Mouse (Mus musculus): ENCODE measurements around the gene Nrxn1. TPM values are rescaled to one million over a fixed set of nuclear protein-coding genes. Genes with fewer than 3 reads are reported as not detected.
A peak's percentile ranks its signal among the peaks of the same experiment; 100 is the strongest.

Gene Nrxn1
- polyA plus RNA-seq, 1 experiment from 2014 or later = 25.7 TPM

DNA sequence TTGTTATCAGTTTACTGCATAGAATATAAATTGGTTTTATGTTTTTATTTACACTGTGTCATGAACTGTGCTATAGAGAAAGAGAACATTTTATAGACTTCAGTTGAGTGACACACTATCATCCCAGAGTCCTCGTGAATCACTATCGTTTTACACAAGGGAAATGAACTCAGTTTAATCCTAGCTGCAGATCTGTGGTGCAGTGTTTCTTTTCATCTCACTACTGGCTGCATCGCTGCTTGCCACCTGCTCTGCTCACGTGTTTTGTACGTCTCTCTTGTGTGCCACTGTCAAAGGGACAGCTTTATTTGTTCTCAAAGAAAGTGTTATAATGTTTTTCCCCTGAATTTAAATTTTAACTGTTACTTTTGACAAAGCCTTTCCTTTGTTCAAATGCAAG is 885.3 kb downstream of the Nrxn1 start:
- DNase-seq (ENCODE audit: low spot score) (no peak), ATAC-seq (ENCODE audit: insufficient read depth, low FRiP score, low TSS enrichment) (no peak)
- H3K27ac ChIP-seq (ENCODE audit: low read depth, low read length) = no peak overlapping the region
- H3K9me3 ChIP-seq (ENCODE audit: control insufficient read depth, low read length) = no peaks in the 10 kb centered on the region
- H3K9ac ChIP-seq (ENCODE audit: low read length) = no peak overlapping the region
- H3K4me3 ChIP-seq (ENCODE audit: low read depth, low read length) = no peak overlapping the region
- no peaks in the 10 kb centered on the region for H3K36me3 ChIP-seq (ENCODE audit: control insufficient read depth, insufficient read depth, low read length)
- no peaks in the 10 kb centered on the region for H3K4me1 ChIP-seq (ENCODE audit: control insufficient read depth, insufficient read depth, low read length)
- no peak overlapping the region for H3K4me2 ChIP-seq (ENCODE audit: low read depth)
- no peaks in the 10 kb centered on the region for H3K27me3 ChIP-seq (ENCODE audit: control insufficient read depth, insufficient read depth, low read length)
- WGBS = 63% methylated on average over 5 of the region's 5 CpGs

DNA sequence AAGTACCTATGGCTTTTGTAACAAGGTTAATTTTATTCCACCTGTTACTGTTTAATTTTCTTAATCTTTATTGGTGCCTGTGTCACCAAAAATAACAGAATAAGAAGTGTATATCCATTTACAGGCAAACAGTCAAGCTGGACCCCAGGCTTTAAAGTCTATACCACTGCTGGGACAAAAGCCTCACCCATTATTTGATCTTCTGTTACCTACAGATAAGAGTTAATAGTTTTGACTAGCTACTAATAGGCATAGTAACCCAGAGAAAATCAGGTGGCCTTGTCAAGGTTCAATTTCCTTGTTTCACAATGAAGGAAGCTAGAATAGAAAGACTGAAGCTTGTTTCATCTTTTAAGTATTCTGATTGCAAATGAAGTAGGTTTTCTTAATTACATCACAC is 888.9 kb downstream of the Nrxn1 start:
- Histone ChIP-seq H3K36me3 (ENCODE audit: control insufficient read depth, insufficient read depth, low read length) (no peaks in the 10 kb centered on the region), H3K4me3 (ENCODE audit: low read depth, low read length) (no peak overlapping the region), H3K4me1 (ENCODE audit: control insufficient read depth, insufficient read depth, low read length) (no peaks in the 10 kb centered on the region), H3K27ac (ENCODE audit: low read depth, low read length) (no peak overlapping the region), H3K9ac (ENCODE audit: low read length) (no peak overlapping the region), H3K4me2 (ENCODE audit: low read depth) (no peak overlapping the region), H3K9me3 (ENCODE audit: control insufficient read depth, low read length) (no peaks in the 10 kb centered on the region), H3K27me3 (ENCODE audit: control insufficient read depth, insufficient read depth, low read length) (no peaks in the 10 kb centered on the region)
- DNase-seq (ENCODE audit: low spot score) (no peak), ATAC-seq (ENCODE audit: insufficient read depth, low FRiP score, low TSS enrichment) (no peak)

DNA sequence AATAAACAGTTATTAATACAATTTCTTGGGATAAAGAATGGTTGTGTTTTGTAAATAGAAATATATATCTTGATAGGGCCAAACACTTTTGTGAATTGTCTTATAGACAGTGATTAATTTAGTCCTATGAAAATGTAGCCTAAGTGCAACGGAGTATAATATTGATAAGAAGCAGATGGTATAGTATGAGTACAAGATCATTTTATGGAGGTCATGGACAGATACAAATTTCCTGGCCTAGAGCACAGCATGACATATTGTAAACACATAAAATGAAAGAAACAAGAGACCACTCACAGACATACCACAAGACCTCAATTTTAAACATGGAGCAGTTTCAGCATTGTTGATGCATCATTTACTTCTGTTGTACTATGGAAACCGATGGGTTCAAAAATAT is 890.1 kb downstream of the Nrxn1 start:
- H3K9ac ChIP-seq (ENCODE audit: low read length) = no peak overlapping the region
- WGBS = 83% methylated on average over 2 of the region's 2 CpGs
- no peaks in the 10 kb centered on the region for H3K9me3 ChIP-seq (ENCODE audit: control insufficient read depth, low read length)
- H3K27ac ChIP-seq (ENCODE audit: low read depth, low read length) = no peak overlapping the region
- no peaks in the 10 kb centered on the region for H3K4me1 ChIP-seq (ENCODE audit: control insufficient read depth, insufficient read depth, low read length)
- no peak overlapping the region for H3K4me3 ChIP-seq (ENCODE audit: low read depth, low read length)
- H3K4me2 ChIP-seq (ENCODE audit: low read depth) = no peak overlapping the region
- ATAC-seq (ENCODE audit: insufficient read depth, low FRiP score, low TSS enrichment) (no peak), DNase-seq (ENCODE audit: low spot score) (no peak)
- H3K36me3 ChIP-seq (ENCODE audit: control insufficient read depth, insufficient read depth, low read length) = no peaks in the 10 kb centered on the region
- no peaks in the 10 kb centered on the region for H3K27me3 ChIP-seq (ENCODE audit: control insufficient read depth, insufficient read depth, low read length)

DNA sequence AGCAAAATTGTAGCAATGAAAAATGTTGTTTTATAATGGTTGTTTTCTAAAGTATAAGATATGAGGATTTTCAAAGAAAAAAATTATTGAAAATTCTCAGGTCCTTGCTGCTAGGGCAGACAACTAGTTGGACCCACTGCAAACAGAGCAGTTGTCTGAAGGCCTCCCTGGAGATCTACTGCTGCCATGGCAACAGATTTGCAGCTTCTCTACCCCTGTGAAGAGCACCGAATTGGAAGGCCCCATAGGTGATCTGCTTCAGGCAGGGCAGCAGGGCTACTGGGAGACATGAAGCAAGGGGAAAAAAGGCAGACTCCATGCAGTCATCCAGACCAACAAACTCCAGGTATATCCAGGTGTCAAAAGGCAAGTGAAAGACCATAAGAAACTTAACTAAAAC is 896.1 kb downstream of the Nrxn1 start:
- no peak overlapping the region for H3K27ac ChIP-seq (ENCODE audit: low read depth, low read length)
- no peaks in the 10 kb centered on the region for H3K9me3 ChIP-seq (ENCODE audit: control insufficient read depth, low read length)
- ATAC-seq (ENCODE audit: insufficient read depth, low FRiP score, low TSS enrichment) (no peak), DNase-seq (ENCODE audit: low spot score) (no peak)
- H3K4me1 ChIP-seq (ENCODE audit: control insufficient read depth, insufficient read depth, low read length) = no peaks in the 10 kb centered on the region
- H3K36me3 ChIP-seq (ENCODE audit: control insufficient read depth, insufficient read depth, low read length) = no peaks in the 10 kb centered on the region
- H3K4me3 ChIP-seq (ENCODE audit: low read depth, low read length) = no peak overlapping the region
- no peaks in the 10 kb centered on the region for H3K27me3 ChIP-seq (ENCODE audit: control insufficient read depth, insufficient read depth, low read length)
- H3K9ac ChIP-seq (ENCODE audit: low read length) = no peak overlapping the region
- H3K4me2 ChIP-seq (ENCODE audit: low read depth) = no peak overlapping the region
- WGBS = 3% methylated on average over 1 of the region's 1 CpGs

DNA sequence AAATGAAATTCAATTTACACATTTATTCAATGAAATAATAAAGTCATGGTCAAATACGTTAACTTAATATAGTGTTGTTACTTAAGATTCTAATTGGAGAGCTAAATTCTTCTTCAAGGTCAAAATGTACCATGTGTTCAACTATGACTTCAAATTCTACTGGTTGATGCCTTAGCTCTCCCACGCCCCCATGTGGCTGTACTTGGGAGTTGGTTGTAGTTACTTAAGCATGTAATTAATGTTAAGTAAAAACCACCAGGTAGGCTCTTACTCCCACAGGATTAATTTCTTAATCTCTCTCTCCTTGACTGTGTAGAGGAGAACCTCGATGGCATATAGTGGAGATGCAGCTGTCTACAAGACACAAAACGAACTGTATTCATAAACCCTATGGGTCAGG is 951.3 kb downstream of the Nrxn1 start:
- H3K4me3 ChIP-seq (ENCODE audit: low read depth, low read length) = no peak overlapping the region
- H3K36me3 ChIP-seq (ENCODE audit: control insufficient read depth, insufficient read depth, low read length) = no peaks in the 10 kb centered on the region
- H3K9me3 ChIP-seq (ENCODE audit: control insufficient read depth, low read length) = no peaks in the 10 kb centered on the region
- DNase-seq (ENCODE audit: low spot score) (peak; percentile 21), ATAC-seq (ENCODE audit: insufficient read depth, low FRiP score, low TSS enrichment) (0 out of 2 replicates have a peak, but pooled peaks have one; percentile 5)
- H3K27me3 ChIP-seq (ENCODE audit: control insufficient read depth, insufficient read depth, low read length) = no peaks in the 10 kb centered on the region
- no peak overlapping the region for H3K4me2 ChIP-seq (ENCODE audit: low read depth)
- no peak overlapping the region for H3K9ac ChIP-seq (ENCODE audit: low read length)
- H3K4me1 ChIP-seq (ENCODE audit: control insufficient read depth, insufficient read depth, low read length) = no peaks in the 10 kb centered on the region
- no peak overlapping the region for H3K27ac ChIP-seq (ENCODE audit: low read depth, low read length)
- WGBS = 56% methylated on average over 4 of the region's 4 CpGs

DNA sequence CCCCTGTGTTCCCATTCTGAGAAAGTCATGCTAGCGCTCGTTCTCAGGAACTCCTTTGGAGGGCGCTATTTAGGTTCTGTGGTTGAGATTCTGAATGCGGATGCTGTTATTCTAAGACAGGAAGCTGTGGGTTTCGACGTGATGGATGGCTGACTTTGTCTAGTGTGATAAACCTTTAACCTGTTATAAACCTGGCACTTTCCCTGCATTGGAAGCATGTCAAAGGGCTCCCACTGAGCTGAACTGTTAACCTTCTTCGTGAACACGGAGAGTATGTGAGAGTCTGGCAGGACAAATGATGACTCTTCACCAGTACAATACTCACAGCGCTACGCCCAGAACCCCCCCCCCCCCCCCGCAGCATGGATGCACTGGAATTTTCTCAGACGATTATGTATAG is 962.0 kb downstream of the Nrxn1 start:
- no peak overlapping the region for H3K9ac ChIP-seq (ENCODE audit: low read length)
- no peak overlapping the region for H3K27ac ChIP-seq (ENCODE audit: low read depth, low read length)
- H3K27me3 ChIP-seq (ENCODE audit: control insufficient read depth, insufficient read depth, low read length) = no peaks in the 10 kb centered on the region
- H3K4me1 ChIP-seq (ENCODE audit: control insufficient read depth, insufficient read depth, low read length) = no peaks in the 10 kb centered on the region
- no peak overlapping the region for H3K4me3 ChIP-seq (ENCODE audit: low read depth, low read length)
- DNase-seq (ENCODE audit: low spot score) = no peak
- no peak overlapping the region for H3K4me2 ChIP-seq (ENCODE audit: low read depth)
- 63% methylated on average over 12 of the region's 12 CpGs for WGBS
- ATAC-seq (ENCODE audit: insufficient read depth, low FRiP score, low TSS enrichment) = peak; percentile 38
- no peaks in the 10 kb centered on the region for H3K36me3 ChIP-seq (ENCODE audit: control insufficient read depth, insufficient read depth, low read length)
- H3K9me3 ChIP-seq (ENCODE audit: control insufficient read depth, low read length) = no peaks in the 10 kb centered on the region

DNA sequence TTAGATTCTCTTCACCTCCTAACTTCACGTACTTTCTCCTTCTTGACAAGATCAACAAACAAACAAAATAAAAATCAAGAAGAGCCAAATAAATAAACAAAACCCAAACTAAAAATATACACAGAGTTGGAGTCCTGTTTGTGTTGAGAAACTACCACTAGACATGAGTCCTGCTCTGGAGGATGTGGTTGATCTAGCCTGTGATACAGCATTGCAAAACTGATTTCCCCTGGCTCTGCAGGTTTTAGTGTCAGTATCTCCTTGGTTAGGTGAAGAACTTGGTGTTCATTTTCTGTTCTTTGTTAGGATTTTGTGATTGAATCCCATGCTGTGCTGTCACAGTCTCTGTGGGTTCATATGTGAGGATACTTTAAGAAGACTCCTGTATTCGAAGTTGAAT is 963.7 kb downstream of the Nrxn1 start:
- no peak overlapping the region for H3K4me2 ChIP-seq (ENCODE audit: low read depth)
- no peak overlapping the region for H3K4me3 ChIP-seq (ENCODE audit: low read depth, low read length)
- no peak overlapping the region for H3K27ac ChIP-seq (ENCODE audit: low read depth, low read length)
- no peak for DNase-seq (ENCODE audit: low spot score)
- H3K27me3 ChIP-seq (ENCODE audit: control insufficient read depth, insufficient read depth, low read length) = no peaks in the 10 kb centered on the region
- WGBS = 88% methylated on average over 2 of the region's 2 CpGs
- H3K9ac ChIP-seq (ENCODE audit: low read length) = no peak overlapping the region
- H3K9me3 ChIP-seq (ENCODE audit: control insufficient read depth, low read length) = no peaks in the 10 kb centered on the region
- ATAC-seq (ENCODE audit: insufficient read depth, low FRiP score, low TSS enrichment) = no peak
- no peaks in the 10 kb centered on the region for H3K4me1 ChIP-seq (ENCODE audit: control insufficient read depth, insufficient read depth, low read length)
- H3K36me3 ChIP-seq (ENCODE audit: control insufficient read depth, insufficient read depth, low read length) = no peaks in the 10 kb centered on the region

DNA sequence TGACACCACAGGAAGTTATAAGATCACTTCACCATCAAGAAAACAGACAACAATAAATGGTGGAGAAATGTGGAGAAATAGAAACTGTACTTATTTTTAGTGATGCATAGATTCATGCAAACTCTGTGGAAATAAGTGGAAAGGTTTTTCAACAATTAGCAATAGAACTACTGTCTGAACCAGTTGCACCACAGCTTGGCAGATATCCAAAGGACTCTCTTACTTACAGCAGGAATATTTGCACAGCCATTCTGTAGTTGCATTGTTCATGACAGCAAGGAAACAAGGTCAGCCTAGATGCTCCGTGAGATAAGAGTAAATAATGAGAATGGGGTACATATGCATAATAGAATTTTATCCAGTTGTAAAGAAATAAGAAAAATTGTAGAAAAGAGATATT is 965.3 kb downstream of the Nrxn1 start:
- no peak overlapping the region for H3K27ac ChIP-seq (ENCODE audit: low read depth, low read length)

DNA sequence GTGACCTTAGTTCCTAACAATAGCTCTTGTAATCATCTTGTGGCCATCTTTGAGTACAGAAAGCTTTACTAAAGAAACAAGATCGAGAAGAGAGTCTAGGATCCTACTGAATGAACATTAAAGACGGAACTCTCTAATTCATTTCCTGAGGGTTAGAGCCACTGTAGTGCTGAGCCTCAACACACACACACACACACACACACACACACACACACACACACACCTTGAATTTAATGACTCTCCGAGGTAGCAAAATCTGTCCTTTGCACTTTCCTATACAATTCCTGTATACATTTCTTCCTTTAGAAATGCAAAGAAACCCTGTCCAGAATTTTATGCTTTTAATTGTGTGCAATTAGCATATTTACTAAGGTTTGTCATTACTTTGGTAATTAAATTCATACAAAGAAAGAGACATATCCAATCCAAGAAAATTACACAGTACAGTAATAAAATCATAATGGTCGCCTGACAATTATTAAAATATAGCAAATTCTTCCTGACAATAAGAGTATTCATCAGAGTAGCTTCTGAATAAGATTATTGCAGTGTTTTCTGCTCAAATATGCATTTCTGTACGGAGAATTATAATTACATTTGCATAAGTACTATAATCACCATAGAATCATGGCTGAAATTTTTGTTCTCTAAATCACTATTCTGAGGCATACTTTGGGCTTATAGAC is 969.9 kb downstream of the Nrxn1 start:
- Histone ChIP-seq H3K9me3 (ENCODE audit: control insufficient read depth, low read length) (no peaks in the 10 kb centered on the region), H3K27ac (ENCODE audit: low read depth, low read length) (no peak overlapping the region), H3K4me1 (ENCODE audit: control insufficient read depth, insufficient read depth, low read length) (no peaks in the 10 kb centered on the region), H3K36me3 (ENCODE audit: control insufficient read depth, insufficient read depth, low read length) (no peaks in the 10 kb centered on the region), H3K9ac (ENCODE audit: low read length) (no peak overlapping the region), H3K4me2 (ENCODE audit: low read depth) (no peak overlapping the region), H3K4me3 (ENCODE audit: low read depth, low read length) (no peak overlapping the region), H3K27me3 (ENCODE audit: control insufficient read depth, insufficient read depth, low read length) (no peaks in the 10 kb centered on the region)
- ATAC-seq (ENCODE audit: insufficient read depth, low FRiP score, low TSS enrichment) (no peak), DNase-seq (ENCODE audit: low spot score) (no peak)
- 87% methylated on average over 5 of the region's 5 CpGs for WGBS

More for the DNA sequence above, 965.3 kb downstream of the Nrxn1 start:
- no peaks in the 10 kb centered on the region for H3K27me3 ChIP-seq (ENCODE audit: control insufficient read depth, insufficient read depth, low read length)
- no peak overlapping the region for H3K4me2 ChIP-seq (ENCODE audit: low read depth)
- H3K9me3 ChIP-seq (ENCODE audit: control insufficient read depth, low read length) = no peaks in the 10 kb centered on the region
- DNase-seq (ENCODE audit: low spot score) (no peak), ATAC-seq (ENCODE audit: insufficient read depth, low FRiP score, low TSS enrichment) (no peak)
- no peak overlapping the region for H3K4me3 ChIP-seq (ENCODE audit: low read depth, low read length)
- no peaks in the 10 kb centered on the region for H3K4me1 ChIP-seq (ENCODE audit: control insufficient read depth, insufficient read depth, low read length)
- no peaks in the 10 kb centered on the region for H3K36me3 ChIP-seq (ENCODE audit: control insufficient read depth, insufficient read depth, low read length)
- WGBS = 90% methylated on average over 1 of the region's 1 CpGs
- no peak overlapping the region for H3K9ac ChIP-seq (ENCODE audit: low read length)

Measured in neural tube, embryonic 11.5 days (tissue).